Mouse (Mus musculus): ENCODE measurements around the gene Pced1b. TPM values are rescaled to one million over a fixed set of nuclear protein-coding genes. Genes with fewer than 3 reads are reported as not detected.

Gene Pced1b
- total and polyA plus RNA-seq, 3 experiments = 6.6 to 36.5 TPM; not detected in 1

- H3K9me3 ChIP-seq (replicated peaks; ENCODE audit: insufficient read depth, low read length) = no peaks in the 10 kb centered on the region
These were observed 22.9 kb upstream of the Pced1b start for GRCm38 (mm10) chr15:97224003-97224402.

GRCm38 (mm10) chr15:97229494-97230077 lies 17.3 kb upstream of the Pced1b start:
- Histone ChIP-seq H3K4me3 (ENCODE audit: control insufficient read depth in 1 of 2, insufficient read depth in 1 of 2, low read depth in 2 of 2, low read length in 2 of 2) (no peak overlapping the region), H3K27ac (ENCODE audit: control insufficient read depth, low read depth, low read length) (no peak overlapping the region), H3K4me1 (ENCODE audit: control insufficient read depth in 1 of 2, insufficient read depth in 2 of 2, low read length in 2 of 2) (no peaks in the 10 kb centered on the region), H3K9ac (ENCODE audit: control insufficient read depth, low read depth, low read length, poor library complexity, severe bottlenecking) (no peak overlapping the region), H3K79me2 (ENCODE audit: control insufficient read depth, insufficient read depth, low read length, poor library complexity) (no peaks in the 10 kb centered on the region), H3K27me3 (ENCODE audit: control insufficient read depth in 1 of 2, insufficient read depth in 2 of 2, low read length in 2 of 2) (no peaks in the 10 kb centered on the region; a peak in 2 of 4 replicates), H3K36me3 (ENCODE audit: control insufficient read depth in 1 of 2, insufficient read depth in 2 of 2, low read length in 2 of 2) (no peaks in the 10 kb centered on the region), H3K9me3 (replicated peaks; ENCODE audit: insufficient read depth, low read length) (no peaks in the 10 kb centered on the region)
- TF ChIP-seq GABPA (IDR thresholded peaks at IDR 0.05; ENCODE audit: low read depth, low read length) (no peak), SIN3A (IDR thresholded peaks at IDR 0.05; ENCODE audit: low read length) (no peak), GATA1 (IDR thresholded peaks at IDR 0.05; ENCODE audit: low read depth, low read length) (no peak), MAFK (IDR thresholded peaks at IDR 0.05; ENCODE audit: borderline replicate concordance, low read depth, low read length) (no peak), MEF2A (IDR thresholded peaks at IDR 0.05; ENCODE audit: extremely low read depth, insufficient replicate concordance, low read depth, low read length, poor library complexity, severe bottlenecking) (no peak), CTCF (IDR thresholded peaks at IDR 0.05 in 2 of 3, conservative IDR thresholded peaks at IDR 0.05 in 1 of 3; ENCODE audit: control insufficient read depth in 1 of 3, insufficient read depth in 1 of 3, low read depth in 2 of 3, low read length in 3 of 3, poor library complexity in 1 of 3, severe bottlenecking in 1 of 3) (no peak), CHD2 (IDR thresholded peaks at IDR 0.05; ENCODE audit: low read length) (no peak), ZNF384 (IDR thresholded peaks at IDR 0.05; ENCODE audit: low read depth, low read length) (no peak), TBP (IDR thresholded peaks at IDR 0.05; ENCODE audit: low read depth, low read length) (no peak), ZMIZ1 (IDR thresholded peaks at IDR 0.05; ENCODE audit: low read depth, low read length) (no peak), POLR2AphosphoS5 (IDR thresholded peaks at IDR 0.05; ENCODE audit: borderline replicate concordance, low read depth, low read length) (no peak), ZKSCAN1 (IDR thresholded peaks at IDR 0.05; ENCODE audit: low read depth, low read length) (no peak), RCOR1 (IDR thresholded peaks at IDR 0.05; ENCODE audit: low read depth, low read length) (no peak)
- no peak for DNase-seq (ENCODE audit: low read depth, low spot score)

More at GRCm38 (mm10) chr15:97224003-97224402, 22.9 kb upstream of the Pced1b start:
- Histone ChIP-seq H3K27me3 (ENCODE audit: control insufficient read depth in 1 of 2, insufficient read depth in 2 of 2, low read length in 2 of 2) (no peaks in the 10 kb centered on the region; a peak in 2 of 4 replicates), H3K4me1 (ENCODE audit: control insufficient read depth in 1 of 2, insufficient read depth in 2 of 2, low read length in 2 of 2) (no peaks in the 10 kb centered on the region), H3K27ac (ENCODE audit: control insufficient read depth, low read depth, low read length) (no peak overlapping the region), H3K9ac (ENCODE audit: control insufficient read depth, low read depth, low read length, poor library complexity, severe bottlenecking) (no peak overlapping the region), H3K79me2 (ENCODE audit: control insufficient read depth, insufficient read depth, low read length, poor library complexity) (no peaks in the 10 kb centered on the region), H3K36me3 (ENCODE audit: control insufficient read depth in 1 of 2, insufficient read depth in 2 of 2, low read length in 2 of 2) (no peaks in the 10 kb centered on the region), H3K4me3 (ENCODE audit: control insufficient read depth in 1 of 2, insufficient read depth in 1 of 2, low read depth in 2 of 2, low read length in 2 of 2) (no peak overlapping the region)
- DNase-seq (ENCODE audit: low read depth, low spot score) = no peak
- TF ChIP-seq ETS1 (IDR thresholded peaks at IDR 0.05; ENCODE audit: low read depth, low read length) (no peak), POLR2A (IDR thresholded peaks at IDR 0.05; ENCODE audit: control insufficient read depth in 1 of 2, insufficient read depth in 1 of 2, low read depth in 1 of 2, low read length in 2 of 2, poor library complexity in 1 of 2) (no peak), MYC (IDR thresholded peaks at IDR 0.05; ENCODE audit: low read depth, low read length) (no peak), MXI1 (IDR thresholded peaks at IDR 0.05; ENCODE audit: low read depth, low read length) (no peak), BHLHE40 (IDR thresholded peaks at IDR 0.05; ENCODE audit: borderline replicate concordance, low read depth, low read length) (no peak), KAT2A (conservative IDR thresholded peaks at IDR 0.05; ENCODE audit: low read depth, low read length) (no peak), ZNF384 (IDR thresholded peaks at IDR 0.05; ENCODE audit: low read depth, low read length) (no peak), POLR2AphosphoS2 (IDR thresholded peaks at IDR 0.05; ENCODE audit: low read length) (no peak), NRF1 (IDR thresholded peaks at IDR 0.05; ENCODE audit: insufficient read depth, low read depth, low read length, poor library complexity, severe bottlenecking) (no peak), TCF12 (IDR thresholded peaks at IDR 0.05; ENCODE audit: low read depth, low read length) (no peak), CTCF (IDR thresholded peaks at IDR 0.05 in 2 of 3, conservative IDR thresholded peaks at IDR 0.05 in 1 of 3; ENCODE audit: control insufficient read depth in 1 of 3, insufficient read depth in 1 of 3, low read depth in 2 of 3, low read length in 3 of 3, poor library complexity in 1 of 3, severe bottlenecking in 1 of 3) (no peak), ZMIZ1 (IDR thresholded peaks at IDR 0.05; ENCODE audit: low read depth, low read length) (no peak), NELFE (IDR thresholded peaks at IDR 0.05; ENCODE audit: low read depth, low read length) (no peak), RCOR1 (IDR thresholded peaks at IDR 0.05; ENCODE audit: low read depth, low read length) (no peak), CHD2 (IDR thresholded peaks at IDR 0.05; ENCODE audit: low read length) (no peak), MEF2A (IDR thresholded peaks at IDR 0.05; ENCODE audit: extremely low read depth, insufficient replicate concordance, low read depth, low read length, poor library complexity, severe bottlenecking) (no peak), E2F4 (IDR thresholded peaks at IDR 0.05; ENCODE audit: borderline replicate concordance, low read depth, low read length) (no peak), EP300 (IDR thresholded peaks at IDR 0.05; ENCODE audit: low read depth in 1 of 2, low read length in 2 of 2) (no peak), TBP (IDR thresholded peaks at IDR 0.05; ENCODE audit: low read depth, low read length) (no peak)
